Mouse (Mus musculus): ENCODE data around the gene Csrnp3.
"Not testable (repeated sequence)": the region's sequence is repeated elsewhere in the genome, so short reads cannot be mapped to it uniquely, and the experiment has no call there.

The Csrnp3 gene

DNA sequence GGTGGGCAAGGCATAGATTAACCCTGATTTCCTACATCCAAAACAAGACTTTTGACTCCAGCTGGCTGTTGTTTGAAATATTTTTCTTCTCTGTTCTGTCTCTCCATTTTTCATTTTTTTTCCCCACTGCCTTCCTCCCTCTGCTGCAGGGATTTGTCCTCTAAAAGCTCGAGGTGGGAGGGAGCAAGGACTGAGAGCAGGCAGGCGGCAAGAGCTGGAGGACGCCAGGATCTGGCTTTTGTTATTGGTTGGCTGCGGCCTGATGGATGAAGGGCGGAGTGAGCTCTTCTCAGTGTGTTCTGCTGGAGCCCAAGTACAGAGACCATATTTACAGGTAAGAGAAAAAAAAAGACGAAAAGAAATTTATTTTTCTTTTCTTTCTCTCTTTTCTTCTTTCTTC, at the start of gene Csrnp3:
Gene Csrnp3 (plus strand): TSS at position 217 of the 400 bp plus-strand sequence.
- DNase-seq (ENCODE audit: low spot score): peak; percentile 65

DNA sequence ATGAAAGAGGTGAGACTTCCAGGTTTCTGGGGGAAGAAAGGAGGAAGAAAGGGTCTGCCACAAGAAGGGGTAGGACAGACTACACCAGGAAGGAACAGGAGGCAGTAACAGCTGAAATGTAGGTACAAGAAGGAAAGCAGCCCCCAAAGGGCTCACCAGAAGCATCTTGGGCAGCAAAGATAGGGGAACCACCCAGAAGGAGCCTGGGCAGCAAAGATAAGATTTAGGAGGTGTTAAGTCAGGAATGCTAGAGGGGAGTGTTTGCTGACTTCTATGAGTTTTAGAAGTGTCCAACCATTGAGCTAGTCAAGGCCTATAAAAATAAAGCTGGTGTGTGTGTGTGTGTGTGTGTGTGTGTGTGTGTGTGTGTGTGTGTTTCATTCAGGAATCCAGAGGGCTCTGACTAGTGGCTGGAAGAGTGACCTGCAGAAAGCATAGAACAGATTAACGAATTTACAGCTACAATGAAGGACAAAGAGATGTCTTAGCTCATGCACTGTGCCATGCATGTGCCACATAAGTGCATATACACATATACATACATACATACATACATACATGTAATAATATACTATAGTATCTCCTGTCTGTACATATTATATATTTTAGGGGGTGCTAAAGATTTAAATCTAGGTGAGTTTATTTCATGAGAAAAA, 44.4 kb upstream of the Csrnp3 start:
- DNase-seq (ENCODE audit: low spot score): no peak

DNA sequence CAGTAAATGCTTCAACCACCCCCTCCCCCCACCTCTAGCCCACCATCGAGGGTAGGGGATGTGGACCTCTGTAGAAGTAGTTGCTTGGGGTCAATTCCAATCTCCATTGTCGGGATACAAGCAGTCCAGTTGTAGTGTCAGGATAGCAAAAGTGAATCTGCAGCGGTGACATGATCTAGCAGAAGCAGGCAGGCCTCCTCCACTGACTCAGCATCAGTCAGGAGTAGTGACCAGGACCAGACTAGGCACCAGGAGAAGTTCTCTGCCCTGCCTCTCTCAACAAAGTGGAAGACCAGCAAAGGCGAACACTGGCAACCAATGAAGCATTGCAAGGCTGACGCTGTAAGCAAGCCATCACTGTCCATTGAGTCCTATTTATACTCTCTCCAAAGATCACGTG, 39.0 kb upstream of the Csrnp3 start:
- no peak for DNase-seq (ENCODE audit: low spot score)

DNA sequence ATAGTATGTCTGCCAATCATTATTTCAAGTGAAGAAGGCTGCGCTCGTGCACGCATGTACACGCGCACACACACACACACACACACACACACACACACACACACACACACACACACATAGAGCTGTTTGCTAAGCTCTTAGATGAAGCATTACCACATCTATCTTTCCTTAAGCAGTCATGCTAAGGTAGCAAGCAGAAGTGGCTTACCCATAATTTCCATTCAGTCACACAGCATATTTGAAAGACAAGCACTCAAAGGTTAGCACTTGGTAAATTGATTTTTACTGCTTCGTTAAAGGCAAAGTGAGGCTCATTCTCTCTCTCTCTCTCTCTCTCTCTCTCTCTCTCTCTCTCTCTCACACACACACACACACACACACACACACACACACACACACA, 34.4 kb upstream of the Csrnp3 start:
- not testable (repeated sequence) for DNase-seq (ENCODE audit: low spot score)

DNA sequence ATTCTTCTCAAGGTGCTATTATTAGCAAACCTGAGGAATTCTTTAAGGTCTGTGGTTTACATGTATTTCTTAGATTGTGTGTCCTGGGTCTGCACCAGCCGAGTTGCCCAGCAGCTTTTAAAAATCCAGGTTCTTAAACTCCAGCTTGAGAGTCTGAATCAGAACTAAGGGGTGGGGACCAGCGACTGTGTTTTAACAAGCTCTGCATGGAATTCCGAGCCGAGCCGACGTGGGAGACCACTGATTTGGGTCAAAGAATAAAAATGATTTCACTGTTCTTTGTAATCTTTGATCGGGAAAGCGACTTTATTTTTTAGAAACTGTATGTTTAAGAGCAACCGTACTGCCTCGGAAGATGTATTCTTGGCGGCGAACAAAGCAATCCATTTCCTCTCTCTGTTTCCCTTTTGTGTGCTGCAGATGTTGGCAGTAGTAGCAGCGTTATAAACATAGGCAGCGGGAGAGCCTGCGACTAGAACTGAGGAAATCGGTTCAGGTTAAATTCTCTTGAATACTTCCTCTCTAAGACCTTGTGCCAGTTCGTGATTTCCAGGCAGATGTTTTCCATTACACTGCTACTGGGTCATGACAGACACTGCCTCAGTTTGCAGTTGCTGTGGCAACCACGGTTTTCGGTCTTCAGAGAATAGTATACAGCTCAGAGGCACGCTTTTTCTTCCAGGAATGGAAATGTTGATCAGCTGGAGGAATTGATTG, 27.3 kb upstream of the Csrnp3 start:
- DNase-seq (ENCODE audit: low spot score): no peak

DNA sequence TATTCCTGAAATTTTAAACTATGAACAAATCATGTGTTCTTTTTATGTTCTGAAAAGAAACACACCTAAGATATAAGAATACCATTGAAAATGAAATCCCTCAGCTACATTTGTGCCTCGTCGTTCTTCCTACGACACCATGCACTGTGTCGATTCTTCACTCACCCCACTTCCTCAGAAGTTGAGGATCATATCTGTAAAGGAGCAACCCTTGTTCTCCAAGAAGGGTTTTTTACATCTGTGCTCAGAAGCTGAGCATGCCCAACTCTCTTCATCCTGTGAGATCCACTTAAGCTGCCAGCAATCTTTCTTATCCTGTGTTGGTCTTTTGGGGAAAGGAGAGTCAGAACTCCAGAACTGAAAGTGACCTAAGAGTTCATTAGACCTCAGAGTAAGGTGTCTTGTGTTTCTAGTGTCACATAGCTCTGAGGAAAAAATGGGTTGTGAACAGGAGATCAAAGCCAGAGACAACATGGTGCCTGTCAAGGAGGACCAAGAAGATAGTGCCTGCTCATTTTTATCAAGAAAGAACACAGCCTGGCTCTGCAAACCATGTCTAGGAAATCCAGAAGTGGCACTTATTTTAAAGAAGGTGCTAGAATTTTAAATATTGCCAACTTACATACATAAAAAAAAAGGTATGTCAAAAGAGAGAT, 25.3 kb upstream of the Csrnp3 start:
- DNase-seq (ENCODE audit: low spot score): no peak

DNA sequence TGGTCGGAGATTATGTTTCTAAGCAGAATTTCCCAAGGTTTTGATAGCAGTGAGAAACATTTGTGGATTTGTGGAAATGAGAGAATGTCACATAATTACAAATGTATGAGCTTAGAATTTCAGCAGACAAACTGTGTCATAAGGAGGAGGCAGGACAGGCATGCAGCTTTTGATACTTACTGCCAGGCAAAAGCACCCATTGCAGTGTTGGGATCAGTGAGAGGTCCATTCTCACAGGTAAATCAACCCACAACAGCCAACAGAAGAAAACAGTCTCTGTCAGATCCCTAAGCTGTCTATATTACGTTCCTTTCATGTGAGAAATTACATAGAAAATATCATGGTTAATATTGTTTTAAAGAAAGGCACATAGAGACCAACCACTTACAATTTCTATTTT, 19.3 kb upstream of the Csrnp3 start:
- DNase-seq (ENCODE audit: low spot score): no peak

DNA sequence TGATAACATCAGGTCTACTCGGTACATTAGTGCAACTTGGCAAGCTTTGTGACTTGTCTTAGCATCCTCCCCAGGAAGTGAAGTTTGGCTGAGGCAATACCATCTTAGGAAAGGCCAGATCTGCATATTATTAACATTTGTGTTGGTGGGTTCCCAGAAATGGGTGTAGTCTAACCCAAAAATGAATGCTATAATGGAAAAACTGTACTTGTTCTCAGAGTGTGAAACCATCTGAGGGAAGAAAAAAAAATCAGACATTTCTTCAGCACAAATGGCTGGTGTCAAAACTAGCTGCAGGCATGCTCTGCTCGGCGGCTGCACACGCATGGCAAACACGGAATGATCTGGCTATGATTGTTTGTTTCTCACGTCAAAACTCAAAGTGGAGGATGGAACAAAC, 18.8 kb upstream of the Csrnp3 start:
- DNase-seq (ENCODE audit: low spot score): no peak

DNA sequence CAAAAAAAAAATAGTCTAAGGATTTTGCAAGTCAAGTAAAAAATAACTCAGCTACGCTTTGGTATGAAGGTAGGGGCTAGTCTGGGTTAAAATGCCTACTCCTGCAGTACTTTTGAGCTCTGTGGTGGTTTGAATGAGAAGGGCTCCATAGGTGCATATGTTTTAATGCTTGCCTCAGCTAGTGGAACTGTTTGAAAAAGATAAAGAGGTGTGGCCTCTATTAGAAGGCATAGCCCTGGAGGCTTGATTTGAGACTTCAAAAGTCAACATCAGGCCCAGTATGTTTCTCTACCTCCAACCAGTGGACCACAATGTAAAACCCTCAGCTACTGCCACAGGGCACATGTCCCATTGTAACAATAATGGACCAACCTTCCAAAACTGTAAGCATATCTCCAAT, 16.9 kb upstream of the Csrnp3 start:
- DNase-seq (ENCODE audit: low spot score): no peak

DNA sequence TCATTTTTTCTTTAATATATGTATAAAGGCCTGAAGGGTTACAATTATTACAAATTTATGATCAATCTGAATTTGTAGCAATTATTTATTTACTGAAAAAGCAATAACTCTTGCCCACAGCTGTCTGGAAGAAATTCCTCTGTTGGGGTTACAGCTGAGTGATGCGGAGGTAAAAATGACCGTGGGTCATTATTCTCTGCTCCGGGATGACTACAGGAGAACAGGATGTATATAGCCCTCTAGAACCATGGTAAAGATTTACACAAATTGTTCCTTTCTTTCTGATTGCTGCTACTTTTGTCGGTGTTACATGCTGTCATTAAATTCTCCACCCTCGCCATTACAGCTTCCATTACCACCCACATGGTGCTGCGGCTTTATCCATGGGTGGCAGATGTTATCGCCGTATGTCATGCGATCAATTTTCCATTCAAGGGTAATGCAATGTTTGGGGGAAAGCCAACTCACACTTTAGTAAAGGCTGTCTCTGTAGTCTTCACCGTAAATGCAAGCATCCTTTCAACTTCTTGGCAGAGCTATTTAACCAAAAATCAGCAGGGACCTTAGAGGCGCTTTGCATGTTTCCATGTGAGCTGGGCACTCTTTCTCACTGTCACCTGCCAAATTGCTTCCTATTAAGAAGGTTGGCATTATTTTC, 12.7 kb upstream of the Csrnp3 start:
- no peak for DNase-seq (ENCODE audit: low spot score)

DNA sequence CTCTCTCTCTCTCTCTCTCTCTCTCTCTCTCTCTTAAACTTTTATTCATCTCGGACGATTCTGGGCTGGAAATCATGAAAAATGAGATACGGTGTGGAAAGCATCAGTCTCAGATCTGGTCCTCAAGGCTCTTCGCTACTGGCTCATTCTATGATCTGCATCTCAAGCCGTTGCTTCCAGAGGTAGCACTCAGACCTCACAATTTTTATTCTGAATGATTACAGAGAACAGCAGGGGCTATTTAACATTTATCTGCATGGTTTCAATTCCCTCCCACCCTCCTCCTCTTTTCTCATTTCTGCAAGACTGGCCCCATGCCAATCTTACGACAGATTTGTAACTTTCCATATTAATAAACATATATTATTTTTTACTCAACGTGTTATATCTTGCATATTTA, 12.1 kb upstream of the Csrnp3 start:
- DNase-seq (ENCODE audit: low spot score): no peak

DNA sequence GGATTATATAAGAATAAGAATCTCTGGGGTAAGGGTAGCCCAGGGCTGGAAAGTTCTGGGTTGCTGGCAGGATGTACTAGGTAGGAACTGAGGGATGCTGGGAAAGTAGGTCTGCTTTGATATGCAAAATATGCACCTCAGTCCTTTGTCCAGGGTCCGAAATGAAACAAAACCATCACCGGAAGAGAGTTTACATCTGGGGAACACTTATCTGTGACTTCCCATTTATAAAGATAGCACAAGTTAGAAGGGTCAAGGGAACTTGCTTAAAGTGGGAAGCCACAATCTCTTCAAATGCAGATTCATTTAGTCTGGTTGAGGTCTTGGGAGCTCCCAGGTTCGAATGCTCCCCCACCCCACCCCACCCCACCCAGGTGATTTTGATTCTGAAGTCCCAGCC, 4.0 kb upstream of the Csrnp3 start:
- DNase-seq (ENCODE audit: low spot score): no peak

DNA sequence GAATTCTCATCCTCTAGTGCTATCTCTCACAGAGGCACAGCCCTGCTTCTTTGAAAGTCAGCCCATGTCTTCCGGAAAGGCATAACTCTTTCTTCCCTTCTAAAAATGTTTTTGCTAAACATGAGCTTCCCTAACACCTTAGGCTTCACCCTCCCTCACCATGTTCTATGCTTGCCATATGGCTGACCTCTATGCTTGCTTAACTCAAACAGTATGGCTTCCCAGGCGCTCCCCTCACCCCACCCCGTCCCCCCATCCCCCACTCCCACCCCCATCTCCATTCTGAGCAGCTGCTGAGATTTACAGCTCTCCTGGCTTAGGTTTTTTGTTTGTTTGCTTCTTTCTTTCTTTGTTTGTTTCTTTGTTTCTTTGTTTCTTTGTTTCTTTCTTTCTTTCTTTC, 3.2 kb upstream of the Csrnp3 start:
- no peak for DNase-seq (ENCODE audit: low spot score)

DNA sequence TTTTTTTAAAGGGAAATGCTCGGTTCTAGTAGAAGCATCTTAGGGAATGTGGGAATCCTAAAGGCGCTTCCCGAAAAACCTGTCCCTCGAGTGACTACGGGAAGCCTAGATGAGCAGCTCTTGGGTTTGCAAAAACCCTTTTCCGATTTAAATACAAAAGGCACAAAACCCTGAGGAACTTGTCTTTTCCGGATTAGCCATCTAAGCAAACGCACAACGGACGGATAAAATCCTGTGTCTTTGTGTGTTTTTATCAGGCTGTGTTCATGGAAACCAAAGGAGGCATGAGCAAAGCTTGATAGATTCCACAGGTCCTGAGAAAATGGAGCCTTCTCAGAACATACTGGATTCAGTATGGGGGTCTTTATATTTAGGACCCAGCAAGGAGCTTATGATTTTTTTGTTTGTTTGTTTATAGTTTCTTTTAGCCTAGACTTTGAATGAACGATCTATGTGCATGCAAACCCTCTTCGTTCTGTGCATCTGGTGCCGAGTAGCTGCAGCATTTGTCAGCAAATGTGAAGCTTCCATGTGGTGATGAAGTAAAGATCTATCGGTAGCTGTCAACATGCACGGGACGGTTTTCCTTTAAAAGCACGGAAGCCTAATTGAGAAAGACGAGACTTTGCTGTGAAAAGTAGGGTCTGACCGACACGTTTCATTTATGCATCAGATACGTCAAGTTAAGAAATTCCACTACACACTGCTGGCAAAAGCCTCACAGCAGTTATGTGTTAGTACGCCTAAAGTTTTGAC, 611 bp downstream of the Csrnp3 start:
- DNase-seq (ENCODE audit: low spot score): no peak

DNA sequence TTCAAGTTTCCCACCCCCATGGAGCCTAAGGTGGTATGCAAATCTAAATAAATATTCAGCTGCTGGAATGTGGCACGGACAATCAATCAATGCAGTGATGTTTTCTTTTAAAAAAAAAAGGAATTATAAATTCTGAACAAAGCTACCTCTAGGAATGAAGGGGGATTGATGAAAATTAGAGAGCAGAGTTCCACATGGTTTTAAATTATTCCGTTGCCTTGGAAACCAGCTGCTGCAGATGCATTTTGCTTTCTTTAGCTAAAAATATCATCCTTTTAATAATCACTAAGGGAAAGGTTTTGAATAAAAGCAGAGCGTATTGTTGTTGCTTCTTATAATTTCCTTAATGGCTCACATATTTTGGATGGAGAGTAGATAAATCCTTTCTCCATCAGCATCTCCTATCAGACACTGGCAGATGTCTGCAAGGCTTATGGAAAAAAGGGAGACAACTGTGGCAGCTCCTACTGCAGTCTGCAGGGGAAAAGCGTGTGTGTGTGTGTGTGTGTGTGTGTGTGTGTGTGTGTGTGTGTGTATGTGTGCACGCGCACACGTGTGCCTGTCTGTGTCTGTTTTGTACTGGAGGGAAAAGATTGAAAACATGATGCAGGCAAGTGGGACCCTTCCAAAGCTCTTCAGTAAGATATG, 2.0 kb downstream of the Csrnp3 start:
- no peak for DNase-seq (ENCODE audit: low spot score)

DNA sequence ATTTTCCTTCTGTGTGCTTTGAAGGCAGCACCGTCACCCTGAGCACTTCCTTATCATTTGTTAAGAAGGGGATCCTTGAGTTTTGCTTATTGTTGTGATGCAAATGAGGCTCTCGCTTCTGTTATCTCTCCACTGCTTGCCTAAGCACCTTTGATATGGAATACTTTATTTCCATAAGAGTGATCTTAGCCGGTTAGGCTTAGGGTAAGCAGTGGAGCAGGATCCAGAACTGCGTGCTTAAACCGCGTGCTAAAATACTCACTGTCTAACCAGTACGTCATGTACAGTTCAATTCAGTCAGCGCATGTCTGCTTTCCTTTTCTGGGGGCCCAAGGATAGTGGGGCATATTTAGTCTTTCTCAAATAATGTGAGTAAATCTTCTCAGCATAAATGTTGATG, 3.1 kb downstream of the Csrnp3 start:
- no peak for DNase-seq (ENCODE audit: low spot score)

DNA sequence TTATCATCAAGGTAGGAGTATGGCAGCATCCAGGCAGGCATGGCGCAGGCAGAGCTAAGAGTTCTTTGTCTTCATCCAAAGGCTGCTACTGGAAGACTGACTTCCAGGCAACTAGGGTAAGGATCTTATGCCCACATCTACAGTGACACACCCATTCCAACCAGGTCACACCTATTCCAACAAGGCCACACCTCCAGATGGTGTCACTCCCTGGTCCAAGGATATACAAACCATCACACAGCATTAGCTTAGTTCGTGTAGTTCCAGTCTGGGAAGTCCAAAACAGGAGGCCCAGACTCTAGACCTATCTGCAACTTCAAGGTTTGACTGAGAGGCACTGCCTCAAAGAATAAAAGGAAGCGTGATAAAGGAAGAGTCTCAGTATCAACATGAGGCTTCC, 4.7 kb downstream of the Csrnp3 start:
- DNase-seq (ENCODE audit: low spot score): not testable (repeated sequence)

DNA sequence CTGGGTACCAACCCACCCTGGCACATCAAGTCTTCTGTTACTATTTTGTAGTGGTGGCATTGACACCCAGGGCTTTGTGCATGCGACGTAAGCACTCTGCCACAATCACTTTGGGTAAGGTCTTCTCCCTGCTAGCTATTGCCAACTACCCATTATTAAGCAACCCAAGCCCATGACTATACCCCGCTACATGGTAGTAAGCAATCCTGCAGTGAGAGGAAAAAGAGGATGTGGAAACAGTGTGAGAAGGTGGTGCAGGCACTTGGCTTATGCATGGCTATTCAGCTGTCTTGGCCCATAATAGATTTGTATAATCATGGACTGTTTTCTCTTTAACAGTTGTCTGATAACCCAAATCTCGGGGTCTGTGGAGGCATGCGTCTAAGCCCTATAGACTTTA, 11.2 kb downstream of the Csrnp3 start:
- no peak for DNase-seq (ENCODE audit: low spot score)

DNA sequence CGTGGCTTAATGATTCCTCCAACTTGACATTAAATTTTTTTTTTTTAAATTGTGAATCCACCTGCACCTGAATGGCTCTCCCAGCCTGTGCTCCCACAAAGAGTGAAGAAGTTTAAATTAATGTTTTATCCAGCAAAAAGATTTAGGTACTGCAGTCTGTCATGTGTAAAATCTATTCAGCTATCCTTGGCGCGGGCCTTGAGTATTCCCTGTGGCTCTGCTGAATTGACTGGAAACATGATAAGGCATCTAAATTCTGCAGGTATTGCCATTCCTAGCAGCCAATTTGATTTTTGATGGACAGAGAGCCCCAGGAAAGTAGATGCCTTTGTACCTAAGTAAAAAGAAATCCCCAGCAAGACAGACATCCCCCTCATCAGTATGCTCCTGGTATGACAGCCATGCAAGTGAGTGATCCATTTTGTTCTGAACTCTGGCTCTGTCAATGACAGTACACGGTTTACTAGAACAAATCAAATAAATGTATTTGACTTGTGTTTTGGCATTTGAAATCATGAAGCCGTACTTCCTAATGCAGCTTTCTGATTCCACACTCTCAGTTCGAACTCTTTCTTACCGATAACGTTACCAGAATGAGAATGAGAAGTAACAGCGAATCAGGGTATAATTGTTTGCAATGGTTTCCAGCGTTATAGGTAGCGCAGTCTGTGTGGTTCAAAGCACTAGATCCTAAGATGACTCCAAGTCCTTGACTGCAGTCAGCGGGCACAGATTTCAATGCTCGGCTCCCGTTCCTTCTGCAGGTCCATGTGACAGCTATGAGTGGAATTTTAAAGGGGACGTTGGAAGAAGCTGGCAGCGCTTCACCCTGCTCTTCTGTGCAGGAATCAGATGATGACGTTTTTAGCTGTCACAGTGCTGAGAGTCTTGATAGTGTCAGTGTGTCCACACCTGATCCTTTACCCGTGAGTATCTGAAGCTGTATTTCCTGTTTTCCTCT, 14.5 kb downstream of the Csrnp3 start:
- DNase-seq (ENCODE audit: low spot score): no peak

DNA sequence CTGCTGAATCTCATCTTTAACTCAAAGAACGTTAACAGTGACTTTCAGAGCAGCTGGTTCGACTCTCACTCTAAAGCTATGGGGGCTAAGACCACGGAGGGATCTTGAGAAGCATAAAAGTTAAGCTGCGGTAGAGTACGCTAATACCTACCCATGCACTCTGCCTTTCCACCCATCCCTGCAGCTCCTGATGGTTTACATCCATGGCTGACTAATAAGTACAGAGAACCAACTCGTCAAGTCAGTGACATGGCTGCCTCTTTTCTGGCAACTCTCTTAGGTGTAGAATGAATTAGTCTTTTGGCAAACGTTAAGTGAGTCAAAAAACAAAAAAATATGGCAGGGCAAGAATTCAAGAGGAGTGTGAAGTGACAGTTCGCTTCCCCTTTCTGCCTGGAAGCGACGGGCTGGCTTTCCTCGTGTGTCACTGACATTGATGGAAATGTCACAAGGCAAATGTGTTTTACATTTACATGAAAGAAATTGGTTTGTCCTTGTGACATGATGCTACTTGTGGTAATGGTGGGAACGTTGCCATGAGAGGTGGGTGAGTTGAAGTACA, 19.3 kb downstream of the Csrnp3 start:
- DNase-seq (ENCODE audit: low spot score): no peak
